ENCODE assay signal across 12 mouse cellular contexts in the genomic region with DNA sequence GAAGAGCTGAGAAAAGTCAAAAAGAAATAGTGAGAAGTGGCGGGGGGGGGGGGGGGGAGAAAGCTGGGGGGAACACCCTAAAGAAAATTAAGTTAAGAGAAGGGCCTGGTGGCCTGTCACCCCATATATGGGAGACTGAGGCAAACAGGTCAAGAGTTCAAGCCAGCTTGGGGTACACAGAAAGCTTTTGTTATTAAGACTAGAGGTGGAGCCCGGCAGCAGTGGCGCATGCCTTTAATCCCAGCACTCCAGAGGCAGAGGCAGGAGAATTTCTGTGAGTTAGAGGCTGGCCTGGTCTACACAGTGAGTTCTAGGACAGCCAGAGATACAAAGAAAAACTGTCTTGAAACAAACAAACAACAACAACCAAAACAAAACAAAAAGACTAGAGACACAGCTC. TPM values are rescaled to one million over a fixed set of nuclear protein-coding genes. Genes with fewer than 3 reads are reported as not detected.
A peak's percentile ranks its signal among the peaks of the same experiment; 100 is the strongest.
DNase-seq lines count a peak whose midpoint lies in the region; ATAC-seq and TF ChIP-seq lines count a peak whose summit lies in the region.
"Had no signal": no experiment of that assay in that cellular context is flagged by ENCODE, and none has a peak within 500 bp of the region (broad histone marks: within the 10 kb centered on the region; RNA-seq: fewer than 3 reads in every experiment).

No protein-coding gene starts in this region.

- ATAC-seq in heart, embryonic 14.5 days (ENCODE audit: insufficient number of reproducible peaks, insufficient read depth, low FRiP score, low read depth) = no peak
- ATAC-seq in liver, embryonic 16.5 days (ENCODE audit: low read depth) = no peak
- ATAC-seq in erythroid progenitor cell, adult 5-6 weeks (replicated peaks; ENCODE audit: low FRiP score, poor library complexity, severe bottlenecking) = no peak
- ATAC-seq in midbrain, postnatal 0 days (ENCODE audit: low FRiP score) = no peak

- no peak overlapping the region for H3K9ac ChIP-seq in heart, embryonic 14.5 days (ENCODE audit: low read length)
- no peak overlapping the region for H3K9ac ChIP-seq in liver, embryonic 16.5 days (ENCODE audit: low read depth, low read length)
- H3K9ac ChIP-seq in midbrain, postnatal 0 days (replicated peaks; ENCODE audit: low read length, poor library complexity, severe bottlenecking) = no peak overlapping the region

- H3K4me1 ChIP-seq in heart, embryonic 14.5 days (ENCODE audit: control insufficient read depth in 2 of 2, insufficient read depth in 2 of 2, low read length in 2 of 2) = peaks cover 22 to 33% of the 10 kb centered on the region in 2 experiments
- peaks cover 38% of the 10 kb centered on the region for H3K4me1 ChIP-seq in liver, embryonic 16.5 days (ENCODE audit: control insufficient read depth, low read depth, low read length)
- 0 out of 2 replicates have a peak, but pooled peaks cover 4% of the 10 kb centered on the region for H3K4me1 ChIP-seq in midbrain, postnatal 0 days (ENCODE audit: insufficient read depth, low read length)

- no peaks in the 10 kb centered on the region for H3K9me3 ChIP-seq in heart, embryonic 14.5 days (ENCODE audit: control insufficient read depth, low read length)
- H3K9me3 ChIP-seq in liver, embryonic 16.5 days (replicated peaks; ENCODE audit: control insufficient read depth, low read length) = no peaks in the 10 kb centered on the region
- no peaks in the 10 kb centered on the region for H3K9me3 ChIP-seq in midbrain, postnatal 0 days (ENCODE audit: low read length)

- WGBS in heart, embryonic 14.5 days = 64% methylated on average over 3 of the region's 3 CpGs
- WGBS in liver, embryonic 16.5 days (ENCODE audit: insufficient replicate concordance) = 66% methylated on average over 3 of the region's 3 CpGs
- 93% methylated on average over 2 of the region's 3 CpGs for WGBS in midbrain, postnatal 0 days

- TF ChIP-seq CTCF in left cerebral cortex, adult 2 months (IDR thresholded peaks at IDR 0.05) = no peak
- no peak for TF ChIP-seq CTCF in midbrain, postnatal 0 days (IDR thresholded peaks at IDR 0.05)

- H3K27me3 ChIP-seq in heart, embryonic 14.5 days (ENCODE audit: control insufficient read depth, insufficient read depth, low read length) = no peaks in the 10 kb centered on the region
- no peaks in the 10 kb centered on the region for H3K27me3 ChIP-seq in liver, embryonic 16.5 days (ENCODE audit: control insufficient read depth, insufficient read depth, low read depth, low read length)
- H3K27me3 ChIP-seq in midbrain, postnatal 0 days (ENCODE audit: insufficient read depth, low read length) = no peaks in the 10 kb centered on the region

- peaks cover 19% of the 10 kb centered on the region for H3K36me3 ChIP-seq in heart, embryonic 14.5 days (ENCODE audit: control insufficient read depth, insufficient read depth, low read length)
- peaks cover 14% of the 10 kb centered on the region for H3K36me3 ChIP-seq in liver, embryonic 16.5 days (ENCODE audit: control insufficient read depth, insufficient read depth)
- H3K36me3 ChIP-seq in midbrain, postnatal 0 days (ENCODE audit: insufficient read depth, low read length) = peaks cover 11% of the 10 kb centered on the region

- intact Hi-C loops in left cerebral cortex, adult 2 months (cut with DNase I) = no loop called here

- DNase-seq in adrenal gland, postnatal 10 days = peak; percentile 3
- no peak for DNase-seq in adrenal gland, postnatal 36 days
- DNase-seq in left cerebral cortex, adult 2 months (ENCODE audit: extremely low spot score in 1 of 2, low spot score in 2 of 2) = no peak
- no peak for DNase-seq in left cerebral cortex, adult 11 months (ENCODE audit: low spot score)
- no peak for DNase-seq in midbrain, postnatal 0 days (ENCODE audit: low spot score)
- DNase-seq: cerebellum, postnatal 36 days; left cerebral cortex, postnatal 4 days; midbrain, embryonic 14.5 days had no signal

- no peak overlapping the region for H3K4me2 ChIP-seq in heart, embryonic 14.5 days (ENCODE audit: low read length)
- H3K4me2 ChIP-seq in liver, embryonic 16.5 days (ENCODE audit: low read depth, low read length) = peak overlapping the region; percentile 39; the same call in 1 of the 2 replicates
- no peak overlapping the region for H3K4me2 ChIP-seq in midbrain, postnatal 0 days (ENCODE audit: low read depth, low read length, poor library complexity, severe bottlenecking)

- H3K27ac ChIP-seq in left cerebral cortex, adult 2 months = peak overlapping the region; percentile 36; the same call in 1 of the 2 replicates
- peak overlapping the region; percentile 12 to 79; a peak in 2 of 4 replicates for H3K27ac ChIP-seq in heart, embryonic 14.5 days (replicated peaks in 1 of 2; ENCODE audit: control insufficient read depth in 1 of 2, insufficient read depth in 1 of 2, low read depth in 2 of 2, low read length in 2 of 2)
- peak overlapping the region; percentile 60 for H3K27ac ChIP-seq in liver, embryonic 16.5 days (ENCODE audit: low read length)
- H3K27ac ChIP-seq in midbrain, postnatal 0 days (ENCODE audit: low read depth, low read length) = no peak overlapping the region

- no peak overlapping the region for H3K4me3 ChIP-seq in left cerebral cortex, adult 2 months
- H3K4me3 ChIP-seq in heart, embryonic 14.5 days (ENCODE audit: control insufficient read depth in 1 of 2, insufficient read depth in 1 of 2, low read depth in 1 of 2, low read length in 2 of 2) = no peak overlapping the region
- H3K4me3 ChIP-seq in liver, embryonic 16.5 days (ENCODE audit: low read depth, low read length) = no peak overlapping the region
- H3K4me3 ChIP-seq in midbrain, postnatal 0 days (ENCODE audit: low read depth, low read length) = no peak overlapping the region

RNA-seq across cellular contexts. Expression of gene Txnip, which starts 7.3 kb away (rescaled TPM):
- 100 to 1,000 TPM; 601 to 945 TPM for total RNA-seq in adrenal gland, postnatal 10 days (2021)
- 100 to 1,000 TPM; 515 to 572 TPM for total RNA-seq in adrenal gland, postnatal 36 days (2021)
- total RNA-seq in left cerebral cortex, adult 2 months (2021) = 10 to 100 TPM; 22.4 to 28.2 TPM
- 257 and 262 TPM in 2 replicates for polyA plus RNA-seq in heart, embryonic 14.5 days (2014; fragmentation: Nextera tagmentation; extraction: Ambion mirVana)
- 49.3 and 51.2 TPM in 2 replicates for polyA plus RNA-seq in liver, embryonic 16.5 days (2015; fragmentation: Nextera tagmentation; extraction: Ambion mirVana)
- total RNA-seq in erythroid progenitor cell, adult 5-6 weeks (2015; ENCODE audit: low replicate concordance) = 99.5 and 157 TPM in 2 replicates
- 59.8 and 70.0 TPM in 2 replicates for total RNA-seq in erythroid progenitor cell, adult 5-6 weeks (2017; ENCODE audit: low replicate concordance)
- 145 and 222 TPM in 2 replicates for total RNA-seq in midbrain, postnatal 0 days (2014; rRNA removed)
- 108 and 116 TPM in 2 replicates for polyA plus RNA-seq in midbrain, postnatal 0 days (2015; fragmentation: Nextera tagmentation; extraction: Ambion mirVana)

RNA-seq across cellular contexts. Expression of gene Gm16253, which starts 11.7 kb away (rescaled TPM):
- under 1 TPM in 1 of 2 experiments, not detected in 1; 0.61 TPM for total RNA-seq in adrenal gland, postnatal 10 days (2021)
- not detected for total RNA-seq in adrenal gland, postnatal 36 days (2021)
- not detected for total RNA-seq in left cerebral cortex, adult 2 months (2021)
- polyA plus RNA-seq in heart, embryonic 14.5 days (2014; fragmentation: Nextera tagmentation; extraction: Ambion mirVana) = 0.68 and 0.81 TPM in 2 replicates
- 0.48 and 0.55 TPM in 2 replicates for polyA plus RNA-seq in liver, embryonic 16.5 days (2015; fragmentation: Nextera tagmentation; extraction: Ambion mirVana)
- total RNA-seq in erythroid progenitor cell, adult 5-6 weeks (2015; ENCODE audit: low replicate concordance) = not detected in 2 replicates
- total RNA-seq in erythroid progenitor cell, adult 5-6 weeks (2017; ENCODE audit: low replicate concordance) = not detected in 2 replicates
- total RNA-seq in midbrain, postnatal 0 days (2014; rRNA removed) = not detected in 2 replicates
- polyA plus RNA-seq in midbrain, postnatal 0 days (2015; fragmentation: Nextera tagmentation; extraction: Ambion mirVana) = 0.52 TPM in 1 of 2 replicates, not detected in the other
- total RNA-seq: left cerebral cortex, postnatal 4 days had no signal
- polyA plus RNA-seq: urinary bladder, adult 2 months had no signal

RNA-seq across cellular contexts. Expression of gene Polr3gl, which starts 28.9 kb away (rescaled TPM):
- 10 to 100 TPM; 29.3 to 34.3 TPM for total RNA-seq in adrenal gland, postnatal 10 days (2021)
- total RNA-seq in adrenal gland, postnatal 36 days (2021) = 10 to 100 TPM; 29.4 to 33.3 TPM
- total RNA-seq in left cerebral cortex, adult 2 months (2021) = 10 to 100 TPM; 26.6 to 28.1 TPM
- polyA plus RNA-seq in heart, embryonic 14.5 days (2014; fragmentation: Nextera tagmentation; extraction: Ambion mirVana) = 25.5 and 28.7 TPM in 2 replicates
- polyA plus RNA-seq in liver, embryonic 16.5 days (2015; fragmentation: Nextera tagmentation; extraction: Ambion mirVana) = 10.8 and 12.2 TPM in 2 replicates
- 29.2 and 32.7 TPM in 2 replicates for total RNA-seq in erythroid progenitor cell, adult 5-6 weeks (2015; ENCODE audit: low replicate concordance)
- 20.9 and 63.7 TPM in 2 replicates for total RNA-seq in erythroid progenitor cell, adult 5-6 weeks (2017; ENCODE audit: low replicate concordance)
- 13.2 and 16.2 TPM in 2 replicates for total RNA-seq in midbrain, postnatal 0 days (2014; rRNA removed)
- 29.4 and 32.0 TPM in 2 replicates for polyA plus RNA-seq in midbrain, postnatal 0 days (2015; fragmentation: Nextera tagmentation; extraction: Ambion mirVana)

RNA-seq across cellular contexts. Expression of gene Ankrd34a, which starts 31.3 kb away (rescaled TPM):
- total RNA-seq in adrenal gland, postnatal 10 days (2021) = under 1 TPM; 0.54 to 0.55 TPM
- 1 to 10 TPM in 1 of 2 experiments, under 1 TPM in 1; 0.95 to 1.0 TPM for total RNA-seq in adrenal gland, postnatal 36 days (2021)
- 10 to 100 TPM; 66.8 to 70.3 TPM for total RNA-seq in left cerebral cortex, adult 2 months (2021)
- 8.4 and 8.5 TPM in 2 replicates for polyA plus RNA-seq in heart, embryonic 14.5 days (2014; fragmentation: Nextera tagmentation; extraction: Ambion mirVana)
- polyA plus RNA-seq in liver, embryonic 16.5 days (2015; fragmentation: Nextera tagmentation; extraction: Ambion mirVana) = 0.09 and 0.15 TPM in 2 replicates
- not detected in 2 replicates for total RNA-seq in erythroid progenitor cell, adult 5-6 weeks (2015; ENCODE audit: low replicate concordance)
- not detected in 2 replicates for total RNA-seq in erythroid progenitor cell, adult 5-6 weeks (2017; ENCODE audit: low replicate concordance)
- total RNA-seq in midbrain, postnatal 0 days (2014; rRNA removed) = 21.5 and 32.7 TPM in 2 replicates
- polyA plus RNA-seq in midbrain, postnatal 0 days (2015; fragmentation: Nextera tagmentation; extraction: Ambion mirVana) = 16.3 and 21.0 TPM in 2 replicates

RNA-seq across cellular contexts. Expression of gene Lix1l, which starts 35.8 kb away (rescaled TPM):
- 10 to 100 TPM; 33.3 to 42.6 TPM for total RNA-seq in adrenal gland, postnatal 10 days (2021)
- total RNA-seq in adrenal gland, postnatal 36 days (2021) = 10 to 100 TPM; 29.3 to 52.1 TPM
- 10 to 100 TPM; 18.6 to 21.5 TPM for total RNA-seq in left cerebral cortex, adult 2 months (2021)
- polyA plus RNA-seq in heart, embryonic 14.5 days (2014; fragmentation: Nextera tagmentation; extraction: Ambion mirVana) = 5.6 and 6.7 TPM in 2 replicates
- polyA plus RNA-seq in liver, embryonic 16.5 days (2015; fragmentation: Nextera tagmentation; extraction: Ambion mirVana) = 0.49 and 0.68 TPM in 2 replicates
- not detected in 2 replicates for total RNA-seq in erythroid progenitor cell, adult 5-6 weeks (2015; ENCODE audit: low replicate concordance)
- 0.13 TPM in 1 of 2 replicates, not detected in the other for total RNA-seq in erythroid progenitor cell, adult 5-6 weeks (2017; ENCODE audit: low replicate concordance)
- total RNA-seq in midbrain, postnatal 0 days (2014; rRNA removed) = 38.0 and 52.9 TPM in 2 replicates
- 3.2 TPM in 2 replicates for polyA plus RNA-seq in midbrain, postnatal 0 days (2015; fragmentation: Nextera tagmentation; extraction: Ambion mirVana)
